10 mouse cellular contexts compared by ENCODE assay signal in the genomic region with DNA sequence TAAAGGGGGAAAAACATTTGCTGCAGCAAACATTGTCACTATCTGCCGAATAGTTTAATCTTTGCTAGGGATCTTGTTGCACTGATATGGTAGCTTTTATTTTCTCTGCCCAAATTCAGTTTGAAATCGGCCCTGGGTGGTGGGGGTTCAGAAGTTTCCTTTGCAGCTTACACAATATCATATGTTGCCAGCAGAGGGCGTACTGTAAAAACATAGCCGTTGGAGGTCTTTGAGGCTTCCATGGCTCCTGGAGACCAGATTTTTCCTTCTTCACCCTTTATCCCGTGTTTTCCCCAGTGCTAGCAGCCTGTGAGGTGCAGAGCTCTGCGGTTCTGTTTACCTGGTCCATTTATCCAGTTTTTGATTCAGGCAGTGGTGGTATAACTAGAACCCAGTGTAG. TPM values are rescaled to one million over a fixed set of nuclear protein-coding genes. Genes with fewer than 3 reads are reported as not detected.
DNase-seq lines count a peak whose midpoint lies in the region; ATAC-seq and TF ChIP-seq lines count a peak whose summit lies in the region.
"Had no signal": no experiment of that assay in that cellular context is flagged by ENCODE, and none has a peak within 500 bp of the region (broad histone marks: within the 10 kb centered on the region; RNA-seq: fewer than 3 reads in every experiment).

No protein-coding gene starts in this region.

- ATAC-seq in hindbrain, embryonic 13.5 days (ENCODE audit: low FRiP score) = no peak
- no peak; the same call in 1 of the 2 replicates for ATAC-seq in midbrain, postnatal 0 days (ENCODE audit: low FRiP score)

- no peaks in the 10 kb centered on the region for H3K36me3 ChIP-seq in hindbrain, embryonic 10.5 days
- no peaks in the 10 kb centered on the region for H3K36me3 ChIP-seq in hindbrain, embryonic 13.5 days
- no peaks in the 10 kb centered on the region for H3K36me3 ChIP-seq in midbrain, postnatal 0 days (ENCODE audit: insufficient read depth, low read length)
- H3K36me3 ChIP-seq: hindbrain, embryonic 15.5 days; neural tube, embryonic 13.5 days had no signal

- no peak overlapping the region for H3K4me2 ChIP-seq in hindbrain, embryonic 13.5 days
- H3K4me2 ChIP-seq in midbrain, postnatal 0 days (ENCODE audit: low read depth, low read length, poor library complexity, severe bottlenecking) = no peak overlapping the region
- H3K4me2 ChIP-seq: hindbrain, embryonic 15.5 days; neural tube, embryonic 13.5 days had no signal

- no peaks in the 10 kb centered on the region for H3K9me3 ChIP-seq in hindbrain, embryonic 10.5 days
- H3K9me3 ChIP-seq in hindbrain, embryonic 13.5 days = no peaks in the 10 kb centered on the region
- H3K9me3 ChIP-seq in midbrain, postnatal 0 days (ENCODE audit: low read length) = no peaks in the 10 kb centered on the region
- H3K9me3 ChIP-seq: hindbrain, embryonic 15.5 days; neural tube, embryonic 13.5 days had no signal

- no peak overlapping the region for H3K9ac ChIP-seq in hindbrain, embryonic 13.5 days
- H3K9ac ChIP-seq in midbrain, postnatal 0 days (replicated peaks; ENCODE audit: low read length, poor library complexity, severe bottlenecking) = no peak overlapping the region
- H3K9ac ChIP-seq: hindbrain, embryonic 15.5 days; neural tube, embryonic 13.5 days had no signal

- no peaks in the 10 kb centered on the region for H3K4me1 ChIP-seq in hindbrain, embryonic 10.5 days (replicated peaks)
- no peaks in the 10 kb centered on the region for H3K4me1 ChIP-seq in hindbrain, embryonic 13.5 days (replicated peaks)
- no peaks in the 10 kb centered on the region for H3K4me1 ChIP-seq in midbrain, postnatal 0 days (ENCODE audit: insufficient read depth, low read length)
- H3K4me1 ChIP-seq: hindbrain, embryonic 15.5 days; neural tube, embryonic 13.5 days had no signal

- no peak overlapping the region for H3K4me3 ChIP-seq in hindbrain, embryonic 10.5 days
- no peak overlapping the region for H3K4me3 ChIP-seq in hindbrain, embryonic 13.5 days
- no peak overlapping the region for H3K4me3 ChIP-seq in midbrain, postnatal 0 days (ENCODE audit: low read depth, low read length)
- H3K4me3 ChIP-seq: hindbrain, embryonic 15.5 days; neural tube, embryonic 13.5 days had no signal

- H3K27ac ChIP-seq in hindbrain, embryonic 10.5 days = no peak overlapping the region
- H3K27ac ChIP-seq in hindbrain, embryonic 13.5 days = no peak overlapping the region
- H3K27ac ChIP-seq in midbrain, postnatal 0 days (ENCODE audit: low read depth, low read length) = no peak overlapping the region
- H3K27ac ChIP-seq: hindbrain, embryonic 15.5 days; neural tube, embryonic 13.5 days had no signal

- peak; percentile 47 for DNase-seq in hindbrain, embryonic 10.5 days (ENCODE audit: low spot score)
- DNase-seq in B cell, adult 2 months = peak; percentile 67 to 68
- peak; percentile 8 for DNase-seq in adrenal gland, postnatal 25 days
- peak; percentile 66 for DNase-seq in forelimb bud, embryonic 11.5 days (ENCODE audit: low read depth, low spot score)
- DNase-seq in layer of hippocampus, postnatal 10 days (ENCODE audit: low spot score in 2 of 2) = peak; percentile 67 to 71
- DNase-seq in midbrain, postnatal 0 days (ENCODE audit: low spot score) = peak; percentile 78
- no peak for DNase-seq in MN1 (ENCODE audit: low spot score)

- no peaks in the 10 kb centered on the region for H3K27me3 ChIP-seq in hindbrain, embryonic 10.5 days (ENCODE audit: insufficient read depth, poor library complexity, severe bottlenecking)
- no peaks in the 10 kb centered on the region for H3K27me3 ChIP-seq in hindbrain, embryonic 13.5 days
- H3K27me3 ChIP-seq in midbrain, postnatal 0 days (ENCODE audit: insufficient read depth, low read length) = no peaks in the 10 kb centered on the region
- H3K27me3 ChIP-seq: hindbrain, embryonic 15.5 days; neural tube, embryonic 13.5 days had no signal

- 22% methylated on average over 6 of the region's 6 CpGs for WGBS in hindbrain, embryonic 10.5 days
- WGBS in hindbrain, embryonic 13.5 days = 21% methylated on average over 6 of the region's 6 CpGs
- 17% methylated on average over 6 of the region's 6 CpGs for WGBS in midbrain, postnatal 0 days

- peak; percentile 82 for TF ChIP-seq CTCF in midbrain, postnatal 0 days (IDR thresholded peaks at IDR 0.05)

RNA-seq across cellular contexts. Expression of a gene that starts 39.0 kb away (rescaled TPM):
- polyA plus RNA-seq in hindbrain, embryonic 10.5 days (2016; fragmentation: Nextera tagmentation; extraction: Ambion mirVana) = 0.22 and 0.50 TPM in 2 replicates
- 0.87 and 1.0 TPM in 2 replicates for polyA plus RNA-seq in hindbrain, embryonic 13.5 days (2015; fragmentation: Nextera tagmentation; extraction: Ambion mirVana)
- total RNA-seq in adrenal gland, postnatal 25 days (2021) = 1.7 and 2.8 TPM in 2 replicates
- 1 to 10 TPM; 1.0 to 1.8 TPM for total RNA-seq in layer of hippocampus, postnatal 10 days (2021)
- 1.9 and 2.5 TPM in 2 replicates for total RNA-seq in midbrain, postnatal 0 days (2014; rRNA removed)
- polyA plus RNA-seq in midbrain, postnatal 0 days (2015; fragmentation: Nextera tagmentation; extraction: Ambion mirVana) = 2.0 and 2.4 TPM in 2 replicates

RNA-seq across cellular contexts. Expression of a gene that starts 40.6 kb away (rescaled TPM):
- 0.10 TPM in 1 of 2 replicates, not detected in the other for polyA plus RNA-seq in hindbrain, embryonic 10.5 days (2016; fragmentation: Nextera tagmentation; extraction: Ambion mirVana)
- not detected in 2 replicates for polyA plus RNA-seq in hindbrain, embryonic 13.5 days (2015; fragmentation: Nextera tagmentation; extraction: Ambion mirVana)
- not detected in 2 replicates for total RNA-seq in adrenal gland, postnatal 25 days (2021)
- total RNA-seq in layer of hippocampus, postnatal 10 days (2021) = under 1 TPM in 1 of 2 experiments, not detected in 1; 0.21 TPM
- 0.19 TPM in 1 of 2 replicates, not detected in the other for total RNA-seq in midbrain, postnatal 0 days (2014; rRNA removed)
- 0.19 and 0.32 TPM in 2 replicates for polyA plus RNA-seq in midbrain, postnatal 0 days (2015; fragmentation: Nextera tagmentation; extraction: Ambion mirVana)
- polyA plus RNA-seq: hindbrain, embryonic 15.5 days; neural tube, embryonic 13.5 days had no signal
